Mouse (Mus musculus) liver, embryonic 18 days (tissue): ENCODE data around the gene Atp13a1. TPM values are rescaled to one million over a fixed set of nuclear protein-coding genes. Genes with fewer than 3 reads are reported as not detected.

Source experiments
- polyA plus RNA-seq: library from polyadenylated mRNA; depleted of rRNA; stranded (reverse); fragments of >200 nt; gene quantifications from 2 replicates; pipeline ENCODE4 v1.2.3, GENCODE M21; 2012; rRNA removed

Atp13a1 gene
- 18.9 and 24.3 TPM in 2 replicates for polyA plus RNA-seq

DNA sequence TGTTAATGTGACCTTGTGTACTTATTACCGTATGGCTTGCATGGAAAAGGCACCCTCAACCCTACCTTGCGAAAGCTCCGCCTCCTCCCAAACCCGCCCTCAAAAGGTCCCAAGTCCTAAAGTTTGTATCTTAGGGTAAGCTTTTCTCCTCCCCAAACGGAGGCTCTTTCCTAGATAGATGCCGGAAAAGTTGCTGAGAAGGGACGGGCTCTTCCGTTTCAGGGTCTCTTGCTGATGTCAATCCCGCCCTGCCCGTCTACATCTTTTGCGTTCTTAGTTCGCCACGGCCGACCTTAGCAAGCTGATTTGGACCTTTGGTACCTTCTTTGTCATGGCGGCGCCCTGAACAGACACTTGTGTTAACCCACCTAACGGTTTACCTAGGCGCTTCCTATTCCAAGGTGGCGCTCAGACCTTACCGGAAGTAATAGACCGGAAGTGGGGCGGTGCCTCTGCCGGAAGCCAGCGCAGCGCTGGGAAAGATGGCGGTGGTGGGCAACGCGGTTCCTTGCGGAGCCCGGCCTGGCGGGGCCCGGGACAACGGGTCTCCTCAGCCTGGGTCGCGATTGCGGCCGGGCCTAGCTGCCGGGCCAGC, at the start of gene Atp13a1, which contains the start of gene Zfp866:
Atp13a1 (plus strand) TSS at position 391 of the 595 bp plus-strand sequence.
Zfp866 (minus strand) TSS at position 406 of the 595 bp plus-strand sequence.

GRCm38 (mm10) chr8:69749544-69750454, 41.2 kb upstream of the Atp13a1 start, which contains the start of gene Zfp963:
Gene Zfp963, minus strand, starts transcription at chr8:69749970.

DNA sequence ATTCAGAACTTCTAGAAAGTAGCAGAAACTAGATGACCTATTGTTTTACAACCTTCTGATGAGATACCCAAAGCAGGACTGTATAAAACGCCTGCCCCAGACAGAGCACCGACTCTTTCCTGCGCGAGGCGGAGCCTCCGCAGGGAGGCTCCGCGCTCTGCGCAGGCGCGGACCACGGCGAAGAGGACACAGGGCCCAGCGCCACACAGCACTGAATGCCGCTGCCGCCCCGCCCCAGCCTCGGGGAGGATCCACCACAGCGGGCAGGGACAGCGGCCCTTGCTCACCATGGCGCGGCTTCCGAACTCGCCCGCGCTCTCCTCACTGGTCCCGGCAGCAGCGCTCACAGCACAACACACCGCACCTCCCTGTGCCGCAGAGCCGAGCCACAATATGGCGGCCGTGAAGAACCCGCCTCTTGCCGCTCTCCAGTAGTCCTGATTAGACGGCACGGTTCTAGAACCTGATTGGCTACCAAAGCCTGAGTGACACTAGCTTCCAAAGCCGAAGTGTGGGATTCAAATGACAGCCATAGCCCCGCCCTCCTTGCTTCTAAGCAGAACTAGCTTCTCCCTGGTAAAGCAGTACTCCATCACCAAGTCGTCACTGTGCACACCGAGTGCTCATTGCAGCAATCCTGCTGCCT, 16.3 kb upstream of the Atp13a1 start, which contains the start of gene Gm20422:
Gm20422 (minus strand) TSS at position 384 of the 646 bp plus-strand sequence.

GRCm38 (mm10) chr8:69808094-69808863, 17.3 kb downstream of the Atp13a1 start, which contains the start of gene Gmip:
Gene Gmip, plus strand, starts transcription at chr8:69808679.

DNA sequence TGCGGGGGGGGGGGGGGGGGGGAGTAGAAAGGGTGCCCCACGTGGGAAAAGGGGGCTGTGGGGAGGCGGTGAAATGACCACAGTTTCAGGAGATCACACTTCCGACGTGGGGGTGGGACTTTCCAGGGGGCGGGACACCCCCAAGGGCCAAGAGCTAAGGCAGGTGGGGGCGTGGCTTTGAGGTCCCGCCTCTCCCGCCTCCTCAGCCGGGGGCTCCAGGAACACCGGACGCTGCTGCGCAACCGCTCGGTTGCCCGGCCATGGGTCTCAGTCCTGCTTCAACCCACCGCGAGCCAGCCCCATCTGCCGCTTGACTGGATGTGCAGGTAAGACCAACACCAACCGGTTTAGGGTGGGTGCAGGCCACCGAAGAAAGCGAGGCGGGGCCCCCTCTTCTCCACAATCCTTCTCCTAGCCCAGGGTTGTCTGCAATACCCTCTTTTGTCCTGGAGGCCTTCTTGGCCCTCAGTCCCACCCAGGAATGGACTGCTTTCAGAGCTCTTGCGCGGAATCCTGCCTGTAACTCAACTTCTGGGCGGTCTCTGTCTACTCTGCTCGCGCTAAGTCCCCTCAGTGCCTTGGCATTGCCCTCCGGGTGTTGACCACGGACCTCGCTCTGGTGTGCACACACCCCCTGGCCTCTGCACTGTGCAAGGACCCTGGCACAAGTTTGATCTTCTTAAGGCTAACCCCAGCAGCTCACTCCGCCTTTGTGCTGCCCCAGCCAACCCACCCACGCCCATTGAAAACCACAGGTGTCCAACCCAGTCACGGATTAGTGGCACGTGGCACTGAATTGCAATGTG, 31.6 kb downstream of the Atp13a1 start, which contains the start of gene Lpar2:
Lpar2 (plus strand) TSS at position 44 of the 806 bp plus-strand sequence.

GRCm38 (mm10) chr8:69832298-69832853, 41.4 kb downstream of the Atp13a1 start, which contains the start of gene Pbx4:
Gene Pbx4, plus strand, starts transcription at chr8:69832491.

Other genes starting within 250 kb of the Atp13a1 start
- gene Zfp868, start 165.6 kb upstream of the Atp13a1 start, polyA plus RNA-seq: 3.3 and 3.4 TPM in 2 replicates
- gene Zfp964, start 136.7 kb upstream of the Atp13a1 start, polyA plus RNA-seq: 0.32 and 0.38 TPM in 2 replicates
- gene Zfp869, start 80.4 kb upstream of the Atp13a1 start, polyA plus RNA-seq: 4.5 and 5.0 TPM in 2 replicates
- 1.9 TPM in 2 replicates for gene Zfp963, start 41.2 kb upstream of the Atp13a1 start, polyA plus RNA-seq
- 0.36 and 0.38 TPM in 2 replicates for gene Gm20422, start 16.3 kb upstream of the Atp13a1 start, polyA plus RNA-seq
- gene Zfp866, start within 50 bp of the Atp13a1 start, polyA plus RNA-seq: 5.2 and 5.7 TPM in 2 replicates
- 11.3 and 12.9 TPM in 2 replicates for gene Gmip, start 17.5 kb downstream of the Atp13a1 start, polyA plus RNA-seq
- gene Lpar2, start 31.3 kb downstream of the Atp13a1 start, polyA plus RNA-seq: 0.46 and 0.58 TPM in 2 replicates
- 1.2 and 1.4 TPM in 2 replicates for gene Pbx4, start 41.3 kb downstream of the Atp13a1 start, polyA plus RNA-seq
- gene Cilp2, start 96.5 kb downstream of the Atp13a1 start, polyA plus RNA-seq: 0.01 and 0.02 TPM in 2 replicates
- 0.22 and 0.24 TPM in 2 replicates for gene Tssk6, start 111.0 kb downstream of the Atp13a1 start, polyA plus RNA-seq
- gene Ndufa13, start 111.4 kb downstream of the Atp13a1 start, polyA plus RNA-seq: 62.7 and 63.0 TPM in 2 replicates
- gene Yjefn3, start 111.5 kb downstream of the Atp13a1 start, polyA plus RNA-seq: 0.44 and 0.46 TPM in 2 replicates
- 12.3 and 13.6 TPM in 2 replicates for gene Gatad2a, start 205.2 kb downstream of the Atp13a1 start, polyA plus RNA-seq